Mouse (Mus musculus): Measurements from ENCODE around the gene Fth1. TPM values are rescaled to one million over a fixed set of nuclear protein-coding genes. Genes with fewer than 3 reads are reported as not detected.

The Fth1 gene
- polyA plus RNA-seq, 1 experiment from 2014 or later = 5,083 TPM

DNA sequence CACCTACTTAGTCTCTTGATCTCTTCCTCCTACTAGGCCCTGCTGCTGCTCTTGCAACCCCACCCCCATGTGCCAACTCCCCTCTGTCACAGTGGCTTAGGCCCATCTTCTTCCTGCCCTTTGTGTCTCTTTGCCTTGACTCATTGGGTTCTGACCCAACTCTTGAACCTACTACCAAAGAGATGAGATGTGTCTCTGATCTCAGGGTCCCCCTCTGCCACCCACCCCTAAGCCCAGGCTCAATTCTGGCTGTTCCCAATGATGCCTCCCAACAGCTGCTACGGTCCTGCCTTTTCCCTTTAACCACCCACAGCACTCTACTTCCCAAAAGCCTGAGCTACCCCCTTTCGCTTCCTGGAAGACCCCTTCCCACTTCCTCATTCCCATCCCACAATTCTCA lies 41.6 kb downstream of the Fth1 start:
- Histone ChIP-seq H3K9me3 (ENCODE audit: low read length) (no peaks in the 10 kb centered on the region), H3K4me2 (ENCODE audit: low read depth, low read length) (peak overlapping the region; percentile 14; the same call in 1 of the 2 replicates), H3K9ac (replicated peaks) (no peak overlapping the region), H3K27ac (ENCODE audit: low read depth) (peak overlapping the region; percentile 19; the same call in 1 of the 2 replicates), H3K4me3 (ENCODE audit: low read depth, low read length) (no peak overlapping the region), H3K36me3 (replicated peaks; ENCODE audit: insufficient read depth, low read length) (peaks cover 17% of the 10 kb centered on the region), H3K4me1 (ENCODE audit: insufficient read depth) (peaks cover 58% of the 10 kb centered on the region), H3K27me3 (ENCODE audit: insufficient read depth, low read length) (no peaks in the 10 kb centered on the region)
- 63% methylated on average over 2 of the region's 2 CpGs for WGBS (ENCODE audit: insufficient replicate concordance)
- ATAC-seq (no peak), DNase-seq (no peak)
- TF ChIP-seq EP300 (IDR thresholded peaks at IDR 0.05; ENCODE audit: low read depth) (no peak), CTCF (IDR thresholded peaks at IDR 0.05; ENCODE audit: low read depth) (no peak)

GRCm38 (mm10) chr19:10022414-10023303 lies 42.3 kb downstream of the Fth1 start:
- H3K9ac ChIP-seq (replicated peaks) = no peak overlapping the region
- no peak for ATAC-seq

GRCm38 (mm10) chr19:10023304-10023758 lies 42.9 kb downstream of the Fth1 start:
- H3K9ac ChIP-seq (replicated peaks) = no peak overlapping the region
- TF ChIP-seq CTCF (IDR thresholded peaks at IDR 0.05; ENCODE audit: low read depth) (no peak), EP300 (IDR thresholded peaks at IDR 0.05; ENCODE audit: low read depth) (no peak)
- H3K27me3 ChIP-seq (ENCODE audit: insufficient read depth, low read length) = no peaks in the 10 kb centered on the region
- H3K27ac ChIP-seq (ENCODE audit: low read depth) = peak overlapping the region; percentile 60
- H3K36me3 ChIP-seq (replicated peaks; ENCODE audit: insufficient read depth, low read length) = peaks cover 27% of the 10 kb centered on the region
- no peak overlapping the region for H3K4me3 ChIP-seq (ENCODE audit: low read depth, low read length)
- WGBS (ENCODE audit: insufficient replicate concordance) = 39% methylated on average over 9 of the region's 9 CpGs
- peak; percentile 20 for ATAC-seq
- DNase-seq = no peak
- H3K4me1 ChIP-seq (ENCODE audit: insufficient read depth) = peaks cover 48% of the 10 kb centered on the region
- H3K9me3 ChIP-seq (ENCODE audit: low read length) = no peaks in the 10 kb centered on the region
- no peak overlapping the region for H3K4me2 ChIP-seq (ENCODE audit: low read depth, low read length)

More at GRCm38 (mm10) chr19:10022414-10023303, 42.3 kb downstream of the Fth1 start:
- no peak for DNase-seq
- no peak overlapping the region for H3K4me3 ChIP-seq (ENCODE audit: low read depth, low read length)
- TF ChIP-seq CTCF (IDR thresholded peaks at IDR 0.05; ENCODE audit: low read depth) (peak; percentile 63), EP300 (IDR thresholded peaks at IDR 0.05; ENCODE audit: low read depth) (no peak)
- H3K27ac ChIP-seq (ENCODE audit: low read depth) = peak overlapping the region; percentile 60
- H3K27me3 ChIP-seq (ENCODE audit: insufficient read depth, low read length) = no peaks in the 10 kb centered on the region
- 58% methylated on average over 5 of the region's 5 CpGs for WGBS (ENCODE audit: insufficient replicate concordance)
- peaks cover 53% of the 10 kb centered on the region for H3K4me1 ChIP-seq (ENCODE audit: insufficient read depth)
- H3K36me3 ChIP-seq (replicated peaks; ENCODE audit: insufficient read depth, low read length) = peaks cover 23% of the 10 kb centered on the region
- no peaks in the 10 kb centered on the region for H3K9me3 ChIP-seq (ENCODE audit: low read length)
- H3K4me2 ChIP-seq (ENCODE audit: low read depth, low read length) = no peak overlapping the region

DNA sequence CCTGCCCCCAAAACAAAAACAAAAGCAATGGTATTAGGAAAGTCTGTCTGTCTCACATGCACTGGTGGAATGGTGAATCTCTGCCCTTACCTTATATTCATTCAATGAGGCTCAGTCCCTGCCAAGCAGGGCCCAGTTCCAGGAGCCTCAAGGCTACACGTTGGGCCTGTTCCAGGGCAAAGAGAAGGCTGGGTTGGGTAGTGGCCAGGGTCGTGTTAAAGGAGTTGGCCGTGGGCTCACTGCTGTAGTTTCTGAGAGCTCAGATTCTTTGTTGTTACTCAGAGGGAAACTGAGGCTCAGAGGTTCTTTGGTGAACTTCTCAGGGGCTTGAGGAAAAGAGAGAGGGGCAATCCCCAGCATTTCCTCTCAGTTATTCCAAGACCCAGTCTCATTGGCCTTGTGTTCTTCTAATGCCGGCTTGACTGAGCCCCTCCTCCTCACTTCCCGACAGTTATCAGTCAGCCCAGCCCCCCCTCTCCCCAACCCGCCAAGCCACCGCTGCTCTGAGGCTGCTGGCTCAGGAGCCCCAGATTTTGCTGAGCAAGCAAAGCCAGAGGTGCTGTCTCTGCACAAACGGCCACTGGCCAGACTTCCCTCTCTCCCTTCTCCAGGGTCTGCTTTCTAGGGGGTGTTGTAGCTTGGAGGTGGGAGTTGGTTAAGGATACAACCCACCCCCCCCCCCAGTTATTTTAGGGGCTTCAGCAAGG lies 44.9 kb downstream of the Fth1 start:
- no peak overlapping the region for H3K4me2 ChIP-seq (ENCODE audit: low read depth, low read length)
- H3K9ac ChIP-seq (replicated peaks) = no peak overlapping the region
- peak overlapping the region; percentile 61 for H3K27ac ChIP-seq (ENCODE audit: low read depth)
- H3K27me3 ChIP-seq (ENCODE audit: insufficient read depth, low read length) = no peaks in the 10 kb centered on the region
- peaks cover 33% of the 10 kb centered on the region for H3K4me1 ChIP-seq (ENCODE audit: insufficient read depth)
- no peaks in the 10 kb centered on the region for H3K9me3 ChIP-seq (ENCODE audit: low read length)
- H3K36me3 ChIP-seq (replicated peaks; ENCODE audit: insufficient read depth, low read length) = peaks cover 33% of the 10 kb centered on the region
- ATAC-seq (peak; percentile 61), DNase-seq (peak; percentile 59)
- no peak overlapping the region for H3K4me3 ChIP-seq (ENCODE audit: low read depth, low read length)
- TF ChIP-seq CTCF (IDR thresholded peaks at IDR 0.05; ENCODE audit: low read depth) (no peak), EP300 (IDR thresholded peaks at IDR 0.05; ENCODE audit: low read depth) (no peak)
- 17% methylated on average over 8 of the region's 8 CpGs for WGBS (ENCODE audit: insufficient replicate concordance)

GRCm38 (mm10) chr19:10029746-10030145 lies 49.3 kb downstream of the Fth1 start:
- Histone ChIP-seq H3K4me3 (ENCODE audit: low read depth, low read length) (no peak overlapping the region), H3K36me3 (replicated peaks; ENCODE audit: insufficient read depth, low read length) (peaks cover 68% of the 10 kb centered on the region), H3K9ac (replicated peaks) (no peak overlapping the region), H3K4me2 (ENCODE audit: low read depth, low read length) (no peak overlapping the region), H3K27me3 (ENCODE audit: insufficient read depth, low read length) (no peaks in the 10 kb centered on the region), H3K9me3 (ENCODE audit: low read length) (no peaks in the 10 kb centered on the region), H3K27ac (ENCODE audit: low read depth) (no peak overlapping the region), H3K4me1 (ENCODE audit: insufficient read depth) (peaks cover 13% of the 10 kb centered on the region; the same call in 1 of the 2 replicates)
- TF ChIP-seq CTCF (IDR thresholded peaks at IDR 0.05; ENCODE audit: low read depth) (no peak), EP300 (IDR thresholded peaks at IDR 0.05; ENCODE audit: low read depth) (no peak)
- 96% methylated on average over 2 of the region's 2 CpGs for WGBS (ENCODE audit: insufficient replicate concordance)
- DNase-seq = no peak
- ATAC-seq = no peak

All from liver, postnatal 0 days (tissue).